19 mouse cellular contexts compared by ENCODE assay signal in genomic region chr17:15546440-15546839, GRCm38 (mm10).
"Had no signal": no experiment of that assay in that cellular context is flagged by ENCODE, and none has a peak within 500 bp of the region (broad histone marks: within the 10 kb centered on the region; RNA-seq: fewer than 3 reads in every experiment).

No protein-coding gene starts in this region.

- DNase-seq: kidney, adult 18-20 months; kidney, adult 9 months; kidney, postnatal 14 days; kidney, postnatal 4 days; left cerebral cortex, postnatal 4 days; lung, adult 2 months; lung, postnatal 14 days; lung, postnatal 4 days; midbrain, embryonic 14.5 days; right cerebral cortex, adult 18-20 months; right cerebral cortex, postnatal 14 days; thymus, postnatal 36 days had no signal

- H3K36me3 ChIP-seq: limb, embryonic 12.5 days; limb, embryonic 15.5 days; liver, embryonic 12.5 days; liver, embryonic 15.5 days had no signal

- H3K9ac ChIP-seq: limb, embryonic 12.5 days; limb, embryonic 15.5 days; liver, embryonic 12.5 days; liver, embryonic 15.5 days had no signal

- ATAC-seq: intestine, embryonic 16.5 days; liver, embryonic 12.5 days had no signal

- H3K4me3 ChIP-seq: limb, embryonic 12.5 days; limb, embryonic 15.5 days; liver, embryonic 12.5 days; liver, embryonic 15.5 days had no signal

- H3K4me1 ChIP-seq: limb, embryonic 12.5 days; limb, embryonic 15.5 days; liver, embryonic 12.5 days; liver, embryonic 15.5 days had no signal

- H3K27me3 ChIP-seq: limb, embryonic 12.5 days; limb, embryonic 15.5 days; liver, embryonic 12.5 days; liver, embryonic 15.5 days had no signal

- H3K27ac ChIP-seq: limb, embryonic 12.5 days; limb, embryonic 15.5 days; liver, embryonic 12.5 days; liver, embryonic 15.5 days; stomach, postnatal 0 days had no signal

- H3K9me3 ChIP-seq: limb, embryonic 12.5 days; limb, embryonic 15.5 days; liver, embryonic 15.5 days had no signal

- H3K4me2 ChIP-seq: limb, embryonic 12.5 days; limb, embryonic 15.5 days; liver, embryonic 12.5 days; liver, embryonic 15.5 days; midbrain, embryonic 11.5 days had no signal
